Mouse (Mus musculus): ENCODE measurements around the gene Fer1l5. TPM values are rescaled to one million over a fixed set of nuclear protein-coding genes. Genes with fewer than 3 reads are reported as not detected.

Gene Fer1l5
- polyA plus RNA-seq, 1 experiment from 2014 or later: 0.78 TPM

DNA sequence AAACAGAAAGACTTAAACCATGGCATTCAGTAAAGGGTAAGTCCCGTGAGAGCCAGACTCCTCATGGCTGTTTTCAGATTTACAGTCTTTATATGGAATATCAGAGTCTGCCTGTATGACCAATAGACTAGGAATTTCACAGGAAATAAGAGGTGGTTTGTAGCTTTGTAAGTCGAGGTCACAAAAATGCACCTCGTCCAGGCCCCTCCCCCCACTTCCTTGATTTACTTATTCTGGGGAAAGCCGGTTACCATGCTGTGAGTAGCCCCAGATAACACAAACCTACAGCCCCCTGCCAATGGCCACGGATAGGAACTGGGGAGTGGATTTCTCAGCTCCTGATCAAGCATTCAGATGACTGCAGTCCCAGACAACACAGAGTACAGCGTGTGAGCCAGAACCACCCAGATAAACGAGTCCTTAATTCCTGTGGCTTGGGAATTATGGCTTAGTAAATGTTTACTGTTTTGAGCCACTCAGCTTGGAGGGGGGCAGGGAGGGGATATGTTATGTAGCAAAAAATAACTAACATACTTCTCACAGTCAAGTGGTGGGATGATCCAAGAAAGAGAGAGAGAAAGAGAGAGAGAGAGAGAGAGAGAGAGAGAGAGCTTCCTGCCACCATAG is 85.4 kb downstream of the Fer1l5 start:
- no peak for ATAC-seq (ENCODE audit: extremely low read depth, insufficient number of reproducible peaks, low FRiP score, low TSS enrichment)
- 17% methylated on average over 7 of the region's 7 CpGs for WGBS
- H3K27ac ChIP-seq (replicated peaks): peak overlapping the region; percentile 45; the same call in 1 of the 2 replicates
- no peak overlapping the region for H3K4me3 ChIP-seq
- no peaks in the 10 kb centered on the region for H3K9me3 ChIP-seq
- H3K9ac ChIP-seq: no peak overlapping the region
- peaks cover 17% of the 10 kb centered on the region for H3K4me1 ChIP-seq
- H3K36me3 ChIP-seq: no peaks in the 10 kb centered on the region
- no peaks in the 10 kb centered on the region for H3K27me3 ChIP-seq (replicated peaks)
- H3K4me2 ChIP-seq: no peak overlapping the region; the same call in 1 of the 2 replicates

DNA sequence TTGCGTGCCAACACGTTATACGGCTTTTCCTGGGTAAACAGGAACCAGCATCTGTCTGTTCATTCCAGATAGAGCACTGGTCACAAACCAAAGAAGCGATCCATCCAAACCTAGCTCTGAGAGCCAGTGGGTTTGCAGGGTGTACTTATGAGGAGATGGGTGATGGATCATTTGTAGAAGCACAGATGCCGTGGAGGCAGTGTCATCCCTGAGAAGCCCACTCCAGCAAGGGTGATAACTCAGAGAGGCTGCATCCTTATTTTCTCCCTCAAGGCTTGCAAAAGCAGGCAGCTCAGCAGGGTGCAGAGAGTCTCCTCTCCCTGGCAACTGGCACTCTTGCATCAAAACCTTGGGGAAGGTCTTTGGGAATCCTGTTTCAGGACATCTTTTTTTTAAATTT is 86.1 kb downstream of the Fer1l5 start:
- H3K4me3 ChIP-seq: no peak overlapping the region
- H3K9me3 ChIP-seq: no peaks in the 10 kb centered on the region
- H3K9ac ChIP-seq: no peak overlapping the region
- no peaks in the 10 kb centered on the region for H3K27me3 ChIP-seq (replicated peaks)
- 62% methylated on average over 5 of the region's 5 CpGs for WGBS
- no peaks in the 10 kb centered on the region for H3K36me3 ChIP-seq
- no peak for ATAC-seq (ENCODE audit: extremely low read depth, insufficient number of reproducible peaks, low FRiP score, low TSS enrichment)
- H3K27ac ChIP-seq (replicated peaks): peak overlapping the region; percentile 45; the same call in 1 of the 2 replicates
- H3K4me1 ChIP-seq: peaks cover 17% of the 10 kb centered on the region
- H3K4me2 ChIP-seq: no peak overlapping the region

DNA sequence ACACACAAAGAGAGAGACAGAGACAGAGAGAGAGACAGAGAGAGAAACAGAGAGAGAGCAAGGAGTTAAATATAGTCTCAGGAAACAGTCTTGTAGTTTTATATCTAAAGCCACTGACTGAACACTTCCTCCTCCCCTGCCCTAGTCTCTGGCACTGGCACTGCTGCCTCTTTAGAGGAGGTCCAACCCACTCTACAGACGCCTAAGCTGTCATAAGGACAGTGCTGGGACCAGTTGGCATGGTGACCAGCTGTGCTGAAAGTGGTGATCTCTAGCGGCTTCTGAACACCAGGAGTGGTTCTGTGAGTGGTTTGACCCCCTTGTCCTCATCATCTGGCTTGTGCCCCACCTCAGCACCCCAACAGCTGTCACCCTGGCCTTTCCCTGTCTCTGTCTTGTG is 89.7 kb downstream of the Fer1l5 start:
- ATAC-seq (ENCODE audit: extremely low read depth, insufficient number of reproducible peaks, low FRiP score, low TSS enrichment): no peak
- WGBS: 32% methylated on average over 2 of the region's 2 CpGs

DNA sequence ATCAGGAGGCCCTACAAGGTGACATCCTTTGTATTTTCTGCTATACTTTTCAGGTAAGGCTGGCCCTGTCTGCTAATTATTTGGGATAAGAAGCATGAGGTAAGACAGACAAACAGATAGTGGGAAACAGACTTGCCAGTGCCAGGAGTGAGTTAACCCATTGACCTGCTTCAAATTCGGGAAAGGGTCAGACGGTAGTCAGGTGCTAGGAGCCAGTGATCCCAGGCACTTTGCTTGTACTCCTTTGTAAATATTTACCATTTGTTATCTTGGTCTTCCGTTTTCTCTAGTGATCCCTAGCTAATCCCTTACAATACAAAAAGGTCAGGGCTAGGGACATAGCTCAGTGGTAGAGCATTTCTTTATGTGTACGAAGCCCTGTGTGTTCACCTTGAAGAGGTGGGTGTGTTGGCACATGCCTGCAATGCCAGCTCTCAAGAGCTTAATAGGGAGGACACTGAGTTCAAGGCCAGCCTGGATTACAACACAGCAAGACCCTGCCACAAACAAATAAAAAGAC is 93.6 kb downstream of the Fer1l5 start:
- ATAC-seq (ENCODE audit: extremely low read depth, insufficient number of reproducible peaks, low FRiP score, low TSS enrichment): no peak
- H3K36me3 ChIP-seq: no peaks in the 10 kb centered on the region
- H3K4me1 ChIP-seq: peaks cover 1% of the 10 kb centered on the region; the same call in 1 of the 2 replicates
- 49% methylated on average over 4 of the region's 4 CpGs for WGBS
- H3K27me3 ChIP-seq (replicated peaks): peaks cover 10% of the 10 kb centered on the region
- H3K9me3 ChIP-seq: no peaks in the 10 kb centered on the region
- H3K27ac ChIP-seq (replicated peaks): no peak overlapping the region
- no peak overlapping the region for H3K9ac ChIP-seq
- no peak overlapping the region for H3K4me3 ChIP-seq
- H3K4me2 ChIP-seq: no peak overlapping the region

More for the DNA sequence above, 89.7 kb downstream of the Fer1l5 start:
- Histone ChIP-seq H3K36me3 (no peaks in the 10 kb centered on the region), H3K4me3 (no peak overlapping the region), H3K9ac (no peak overlapping the region), H3K27ac (replicated peaks) (no peak overlapping the region), H3K9me3 (no peaks in the 10 kb centered on the region), H3K4me2 (no peak overlapping the region), H3K4me1 (peaks cover 15% of the 10 kb centered on the region), H3K27me3 (replicated peaks) (peaks cover 10% of the 10 kb centered on the region)

DNA sequence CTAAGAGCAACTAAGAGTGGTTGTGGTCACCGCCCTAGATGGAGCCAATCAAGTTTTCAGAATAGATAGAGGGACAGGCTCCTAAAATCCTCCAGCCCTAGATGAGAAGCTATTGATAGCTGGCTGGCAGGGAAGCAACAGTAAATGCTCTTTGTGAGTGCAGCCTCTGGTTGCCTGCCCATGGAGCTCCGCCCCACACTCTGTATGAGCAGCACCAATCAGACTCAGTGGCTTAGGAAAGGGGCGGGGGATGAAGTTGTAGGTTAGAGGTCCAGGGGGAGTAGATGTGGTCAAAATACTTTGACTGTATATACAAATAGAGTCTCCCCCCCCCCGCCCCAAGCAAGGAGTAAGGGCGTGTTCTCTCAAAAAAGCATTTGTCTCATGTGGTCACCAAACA is 95.4 kb downstream of the Fer1l5 start:
- Histone ChIP-seq H3K4me1 (peaks cover 11% of the 10 kb centered on the region), H3K36me3 (no peaks in the 10 kb centered on the region), H3K4me3 (no peak overlapping the region), H3K9ac (no peak overlapping the region), H3K27me3 (replicated peaks) (peaks cover 10% of the 10 kb centered on the region), H3K27ac (replicated peaks) (no peak overlapping the region), H3K4me2 (no peak overlapping the region), H3K9me3 (no peaks in the 10 kb centered on the region)
- ATAC-seq (ENCODE audit: extremely low read depth, insufficient number of reproducible peaks, low FRiP score, low TSS enrichment): no peak
- 56% methylated on average over 5 of the region's 5 CpGs for WGBS

DNA sequence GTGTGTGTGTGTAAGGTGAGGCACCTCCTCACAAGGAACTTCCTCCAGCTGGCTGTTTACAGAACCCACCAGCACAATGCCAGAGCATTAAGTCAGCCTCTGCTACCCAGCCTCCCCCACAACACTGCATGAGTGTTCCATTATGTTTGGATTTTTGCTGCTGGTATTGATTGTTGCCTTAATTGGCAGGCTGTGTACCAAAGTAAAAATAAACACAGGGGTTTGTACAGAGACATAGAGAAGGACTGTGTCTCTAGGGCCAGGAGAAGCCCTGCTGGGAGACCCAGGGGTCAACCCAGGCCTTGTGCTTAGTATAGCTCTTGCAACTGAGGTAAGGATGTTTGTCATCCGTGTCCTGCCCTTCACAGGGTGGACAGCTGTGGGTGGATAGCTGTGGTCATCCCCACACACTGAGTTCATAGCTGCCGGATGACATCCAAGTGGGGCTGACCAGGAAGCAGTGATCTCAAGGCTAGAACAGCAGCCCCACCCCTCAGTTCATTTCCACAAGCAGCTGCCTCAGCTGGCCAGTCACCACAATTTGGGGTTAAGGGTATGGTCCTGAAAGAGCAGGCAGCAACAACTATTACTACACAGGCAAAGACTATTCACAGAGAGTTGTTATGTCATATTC is 97.8 kb downstream of the Fer1l5 start:
- 41% methylated on average over 2 of the region's 2 CpGs for WGBS
- no peak for ATAC-seq (ENCODE audit: extremely low read depth, insufficient number of reproducible peaks, low FRiP score, low TSS enrichment)
- no peaks in the 10 kb centered on the region for H3K9me3 ChIP-seq
- peaks cover 36% of the 10 kb centered on the region for H3K4me1 ChIP-seq
- no peaks in the 10 kb centered on the region for H3K36me3 ChIP-seq
- H3K9ac ChIP-seq: peak overlapping the region; percentile 38; the same call in 1 of the 2 replicates
- H3K27me3 ChIP-seq (replicated peaks): peaks cover 5% of the 10 kb centered on the region
- no peak overlapping the region for H3K4me3 ChIP-seq
- no peak overlapping the region for H3K4me2 ChIP-seq
- no peak overlapping the region for H3K27ac ChIP-seq (replicated peaks)

DNA sequence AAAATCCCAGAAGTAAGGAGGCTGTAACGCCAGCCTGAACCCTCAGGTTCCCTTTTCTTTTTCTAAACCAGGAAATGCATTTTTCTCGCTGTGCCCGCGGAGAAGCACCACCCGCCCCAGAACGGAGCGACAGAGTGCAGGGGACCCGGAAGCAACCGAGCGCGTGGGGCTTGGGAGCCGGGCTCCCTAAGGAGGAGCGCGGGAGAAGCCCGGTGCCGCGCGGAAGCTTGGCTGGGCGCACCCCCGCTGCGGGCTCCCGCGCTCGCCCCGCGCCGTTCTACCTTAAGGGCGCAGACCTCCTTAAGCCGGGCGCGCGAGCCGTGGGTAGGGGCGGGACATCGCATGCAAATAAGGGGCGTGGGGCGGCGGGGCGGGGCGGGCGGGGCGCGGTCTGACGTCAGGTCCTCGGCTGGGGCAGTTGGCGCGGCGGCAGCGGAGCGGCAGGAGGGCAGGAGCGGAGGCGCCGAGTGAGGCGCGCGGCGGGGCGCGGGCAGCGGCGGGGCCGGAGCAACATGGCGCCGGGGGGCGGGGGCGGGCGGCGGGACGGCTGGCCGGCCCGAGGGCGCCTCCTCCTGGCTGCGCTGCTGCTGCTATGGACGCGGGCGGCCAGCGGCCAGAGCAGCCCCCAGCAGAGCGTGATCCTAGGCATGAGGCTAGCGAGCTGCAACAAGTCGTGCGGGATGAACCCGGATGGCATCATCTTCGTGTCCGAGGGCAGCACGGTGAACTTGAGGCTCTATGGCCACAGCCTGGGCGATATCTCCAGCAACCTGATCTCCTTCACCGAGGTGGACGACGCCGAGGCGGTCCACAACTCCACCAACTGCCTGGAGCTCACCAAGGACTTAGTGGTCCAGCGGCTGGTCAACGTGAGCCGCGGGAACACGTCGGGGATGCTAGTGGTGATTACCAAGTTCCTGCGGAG is 99.4 kb downstream of the Fer1l5 start, which contains the start of gene Cnnm4:
Gene Cnnm4, plus strand, starts transcription at position 440 of the 925 bp plus-strand sequence.
- under 1% methylated on average over 67 of the region's 98 CpGs for WGBS
- no peaks in the 10 kb centered on the region for H3K36me3 ChIP-seq
- H3K9me3 ChIP-seq: no peaks in the 10 kb centered on the region
- H3K9ac ChIP-seq: peak within 1 kb of the TSS; percentile 88
- ATAC-seq (ENCODE audit: extremely low read depth, insufficient number of reproducible peaks, low FRiP score, low TSS enrichment): peak; percentile 90
- peak within 1 kb of the TSS; percentile 73 for H3K27ac ChIP-seq (replicated peaks)
- peak within 1 kb of the TSS; percentile 94 for H3K4me2 ChIP-seq
- H3K4me1 ChIP-seq: peaks cover 51% of the 10 kb centered on the region
- H3K27me3 ChIP-seq (replicated peaks): no peaks in the 10 kb centered on the region; the same call in 1 of the 2 replicates
- H3K4me3 ChIP-seq: peak within 1 kb of the TSS; percentile 75

Small RNA genes within 50 kb of the gene (microRNA-seq; reads per million reads assigned to microRNA genes)
- gene Mir6898: not detected

Other genes starting within 250 kb of the Fer1l5 start
- 32.7 and 34.4 TPM in 2 replicates for gene Uggt1, start 127.6 kb upstream of the Fer1l5 start, polyA plus RNA-seq (2015; fragmentation: Nextera tagmentation; extraction: Ambion mirVana)
- 3.7 and 4.7 TPM in 2 replicates for gene Neurl3, start 97.6 kb upstream of the Fer1l5 start, polyA plus RNA-seq (2015; fragmentation: Nextera tagmentation; extraction: Ambion mirVana)
- gene Arid5a, start 64.6 kb upstream of the Fer1l5 start, polyA plus RNA-seq (2015; fragmentation: Nextera tagmentation; extraction: Ambion mirVana): 12.7 and 13.4 TPM in 2 replicates
- gene Kansl3, start 3.1 kb upstream of the Fer1l5 start, polyA plus RNA-seq (2015; fragmentation: Nextera tagmentation; extraction: Ambion mirVana): 39.0 and 39.5 TPM in 2 replicates
- 44.2 and 49.5 TPM in 2 replicates for gene Lman2l, start 73.0 kb downstream of the Fer1l5 start, polyA plus RNA-seq (2015; fragmentation: Nextera tagmentation; extraction: Ambion mirVana)
- 6.3 and 6.7 TPM in 2 replicates for gene Cnnm4, start 99.3 kb downstream of the Fer1l5 start, polyA plus RNA-seq (2015; fragmentation: Nextera tagmentation; extraction: Ambion mirVana)
- gene Cnnm3, start 139.6 kb downstream of the Fer1l5 start, polyA plus RNA-seq (2015; fragmentation: Nextera tagmentation; extraction: Ambion mirVana): 2.0 and 2.4 TPM in 2 replicates
- 17.7 and 20.1 TPM in 2 replicates for gene Ankrd23, start 164.6 kb downstream of the Fer1l5 start, polyA plus RNA-seq (2015; fragmentation: Nextera tagmentation; extraction: Ambion mirVana)
- gene Gm42417, start 167.1 kb downstream of the Fer1l5 start, polyA plus RNA-seq (2015; fragmentation: Nextera tagmentation; extraction: Ambion mirVana): not detected in 2 replicates
- gene Ankrd39, start 175.2 kb downstream of the Fer1l5 start, polyA plus RNA-seq (2015; fragmentation: Nextera tagmentation; extraction: Ambion mirVana): 23.6 and 27.2 TPM in 2 replicates
- 10.0 and 10.2 TPM in 2 replicates for gene Sema4c, start 186.1 kb downstream of the Fer1l5 start, polyA plus RNA-seq (2015; fragmentation: Nextera tagmentation; extraction: Ambion mirVana)

Data from heart, embryonic 13.5 days (tissue).